Mouse (Mus musculus): ENCODE data around the gene Mup19.
A peak's percentile ranks its signal among the peaks of the same experiment; 100 is the strongest.
"Not testable (repeated sequence)": the region's sequence is repeated elsewhere in the genome, so short reads cannot be mapped to it uniquely, and the experiment has no call there.

Gene Mup19

GRCm38 (mm10) chr4:61782169-61782568, at the start of gene Mup19:
Mup19 (minus strand) TSS chr4:61782269.
- not testable (repeated sequence) for DNase-seq (ENCODE audit: low spot score in 2 of 2)

GRCm38 (mm10) chr4:61829211-61829610, 47.1 kb upstream of the Mup19 start:
- DNase-seq (ENCODE audit: low spot score in 2 of 2) = no peak

- no peak for DNase-seq (ENCODE audit: low spot score in 2 of 2)
Measured at GRCm38 (mm10) chr4:61823185-61823584, 41.1 kb upstream of the Mup19 start.

GRCm38 (mm10) chr4:61822541-61822940, 40.5 kb upstream of the Mup19 start:
- not testable (repeated sequence) for DNase-seq (ENCODE audit: low spot score in 2 of 2)

- DNase-seq (ENCODE audit: low spot score in 2 of 2) = no peak
Measured at GRCm38 (mm10) chr4:61815602-61816001, 33.5 kb upstream of the Mup19 start.

GRCm38 (mm10) chr4:61813435-61813834, 31.4 kb upstream of the Mup19 start:
- DNase-seq (ENCODE audit: low spot score in 2 of 2) = no peak

GRCm38 (mm10) chr4:61811193-61811592, 29.1 kb upstream of the Mup19 start:
- peak in 1 of 2 experiments; percentile 49 for DNase-seq (ENCODE audit: low spot score in 2 of 2)

- not testable (repeated sequence) for DNase-seq (ENCODE audit: low spot score in 2 of 2)
Measured at GRCm38 (mm10) chr4:61808926-61809325, 26.9 kb upstream of the Mup19 start.

GRCm38 (mm10) chr4:61789699-61790098, 7.6 kb upstream of the Mup19 start:
- not testable (repeated sequence) for DNase-seq (ENCODE audit: low spot score in 2 of 2)

- DNase-seq (ENCODE audit: low spot score in 2 of 2) = not testable (repeated sequence)
Measured at GRCm38 (mm10) chr4:61784231-61784630, 2.2 kb upstream of the Mup19 start.
